Mouse (Mus musculus): Measurements from ENCODE around the gene 9230113P08Rik.
"Not testable (repeated sequence)": the region's sequence is repeated elsewhere in the genome, so short reads cannot be mapped to it uniquely, and the experiment has no call there.

The 9230113P08Rik gene

DNA sequence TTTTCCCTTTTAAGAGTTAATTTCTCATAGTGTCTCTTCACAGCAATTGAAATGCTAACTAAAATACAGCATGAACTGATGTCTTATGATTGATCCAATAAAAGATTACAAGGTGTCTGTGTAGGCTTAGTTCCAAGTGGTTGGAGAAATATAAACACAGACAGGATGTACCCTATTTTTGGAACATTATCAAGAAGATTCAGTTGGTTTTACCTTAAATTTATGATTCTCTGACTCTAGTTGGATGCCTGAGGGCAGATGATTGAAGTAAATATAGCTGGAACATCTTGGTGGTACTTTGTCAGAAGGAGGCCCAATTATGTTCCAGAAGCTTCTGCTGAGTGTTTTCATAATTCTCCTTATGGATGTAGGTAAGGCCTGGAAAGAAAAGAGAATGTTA is at the start of gene 9230113P08Rik:
Gene 9230113P08Rik (plus strand): TSS at position 301 of the 400 bp plus-strand sequence.
- in situ Hi-C loops (cut with MboI; ENCODE audit: low sequenced_read_pairs), result not testable (repeated sequence)

DNA sequence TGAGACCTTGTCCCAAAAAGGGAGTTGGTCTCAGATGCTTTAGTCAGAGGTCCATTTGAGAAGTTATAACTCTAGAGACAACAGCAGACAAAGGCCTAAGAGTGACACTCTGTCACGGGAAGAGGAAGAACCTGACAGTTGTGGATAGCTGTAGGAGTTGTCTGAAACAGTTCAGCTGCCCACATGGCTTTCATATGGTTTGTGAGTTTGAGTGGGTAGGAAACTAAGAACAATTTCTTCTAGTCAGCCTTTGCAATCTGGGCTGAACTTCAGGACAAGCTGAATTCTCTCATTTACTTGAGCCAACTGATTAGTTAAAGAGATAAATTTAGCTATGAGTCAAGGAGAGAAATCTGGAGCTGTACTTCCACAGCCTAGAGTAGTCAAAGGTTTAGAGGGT is 15.1 kb upstream of the 9230113P08Rik start:
- in situ Hi-C loops (cut with MboI; ENCODE audit: low sequenced_read_pairs), result not testable (repeated sequence)

DNA sequence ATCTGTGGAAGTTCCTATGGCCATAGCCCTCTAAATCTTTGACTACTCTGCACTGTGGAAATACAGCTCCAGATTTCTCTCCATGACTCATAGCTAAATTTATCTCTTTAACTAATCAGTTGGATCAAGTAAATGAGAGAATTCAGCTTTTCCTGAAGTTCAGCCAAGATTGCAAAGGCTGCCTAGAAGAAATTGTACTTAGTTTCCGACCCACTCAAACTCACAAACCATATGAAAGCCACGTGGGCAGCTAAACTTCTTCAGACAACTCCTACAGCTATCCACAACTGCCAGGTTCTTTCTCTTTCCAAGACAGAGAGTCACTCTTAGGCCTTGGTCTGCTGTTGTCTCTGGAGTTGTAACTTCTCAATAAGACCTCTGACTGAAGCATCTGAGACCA is 3.7 kb upstream of the 9230113P08Rik start:
- in situ Hi-C loops (cut with MboI; ENCODE audit: low sequenced_read_pairs), result no loop called here

DNA sequence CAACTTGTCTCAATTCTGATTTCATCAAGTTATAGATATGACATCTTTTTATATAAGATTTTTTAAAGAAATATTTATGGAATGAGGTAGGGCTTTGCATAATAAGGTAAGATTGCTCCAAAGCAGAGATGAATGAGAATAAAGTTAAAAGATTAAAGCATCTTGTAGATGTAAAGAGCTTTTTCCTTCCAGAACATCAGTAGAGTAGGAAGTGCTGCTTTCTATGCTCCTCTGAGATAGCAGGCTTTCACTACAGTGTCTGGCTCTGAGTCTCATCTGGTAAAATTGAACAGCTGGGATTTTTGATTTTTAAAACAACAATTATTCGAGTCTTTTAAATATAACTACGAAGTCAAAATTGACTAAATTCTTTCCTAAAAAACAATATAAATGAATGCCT is 22.6 kb downstream of the 9230113P08Rik start:
- in situ Hi-C loops (cut with MboI; ENCODE audit: low sequenced_read_pairs), result no loop called here
